Mouse (Mus musculus): ENCODE data around the gene Sirt7. TPM values are rescaled to one million over a fixed set of nuclear protein-coding genes. Genes with fewer than 3 reads are reported as not detected.

The Sirt7 gene
- polyA plus RNA-seq, 1 experiment from 2014 or later = 27.2 TPM

DNA sequence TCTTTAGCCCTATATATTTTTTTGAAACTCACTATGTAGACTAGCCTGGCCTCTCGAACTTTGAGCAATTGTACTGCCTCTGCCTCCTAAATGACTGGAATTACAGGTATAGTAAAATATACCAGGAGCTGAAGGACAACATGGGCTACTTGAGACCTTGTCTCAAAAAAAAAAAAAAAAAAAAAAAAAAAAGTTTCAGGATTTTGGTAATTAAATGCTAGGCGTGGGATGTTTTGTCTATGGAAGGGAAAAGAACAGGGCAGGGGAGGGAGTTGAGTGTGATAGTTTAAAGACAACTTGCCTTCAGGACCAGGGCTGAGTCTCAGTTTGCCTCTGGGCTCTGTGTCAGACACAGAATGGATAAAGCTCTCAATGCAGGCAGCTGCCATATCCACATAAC lies 50.0 kb downstream of the Sirt7 start:
- 86% methylated on average over 2 of the region's 2 CpGs for WGBS
- H3K27ac ChIP-seq = no peak overlapping the region
- no peak for DNase-seq (ENCODE audit: low spot score)
- no peaks in the 10 kb centered on the region for H3K9me3 ChIP-seq (replicated peaks)
- H3K27me3 ChIP-seq (ENCODE audit: low read depth, poor library complexity, severe bottlenecking) = no peaks in the 10 kb centered on the region
- H3K4me1 ChIP-seq = peaks cover 45% of the 10 kb centered on the region
- 0 out of 2 replicates have a peak overlapping the region, but pooled peaks have one; percentile 100 for H3K4me3 ChIP-seq
- peaks cover 55% of the 10 kb centered on the region for H3K36me3 ChIP-seq

DNA sequence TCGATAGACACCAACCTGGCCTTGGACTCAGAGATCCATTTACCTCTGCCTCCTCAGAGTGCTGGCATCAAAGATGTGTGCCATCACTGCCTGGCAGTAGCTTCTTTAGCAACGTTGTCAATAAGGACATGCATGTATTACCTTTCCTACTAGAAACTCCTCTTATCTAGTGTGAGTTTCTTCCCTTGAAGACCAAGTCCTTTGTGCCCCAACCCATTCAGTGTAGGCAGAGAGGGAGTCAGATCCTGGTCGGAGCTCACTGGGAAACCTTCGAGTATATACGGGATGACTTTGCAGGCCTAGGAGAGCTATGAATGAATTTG lies 50.8 kb downstream of the Sirt7 start:
- Histone ChIP-seq H3K9me3 (replicated peaks) (no peaks in the 10 kb centered on the region), H3K4me3 (peak overlapping the region; percentile 100), H3K27me3 (ENCODE audit: low read depth, poor library complexity, severe bottlenecking) (no peaks in the 10 kb centered on the region), H3K36me3 (peaks cover 55% of the 10 kb centered on the region), H3K27ac (peak overlapping the region; percentile 94), H3K4me1 (peaks cover 37% of the 10 kb centered on the region)
- 62% methylated on average over 5 of the region's 5 CpGs for WGBS
- DNase-seq (ENCODE audit: low spot score) = no peak

DNA sequence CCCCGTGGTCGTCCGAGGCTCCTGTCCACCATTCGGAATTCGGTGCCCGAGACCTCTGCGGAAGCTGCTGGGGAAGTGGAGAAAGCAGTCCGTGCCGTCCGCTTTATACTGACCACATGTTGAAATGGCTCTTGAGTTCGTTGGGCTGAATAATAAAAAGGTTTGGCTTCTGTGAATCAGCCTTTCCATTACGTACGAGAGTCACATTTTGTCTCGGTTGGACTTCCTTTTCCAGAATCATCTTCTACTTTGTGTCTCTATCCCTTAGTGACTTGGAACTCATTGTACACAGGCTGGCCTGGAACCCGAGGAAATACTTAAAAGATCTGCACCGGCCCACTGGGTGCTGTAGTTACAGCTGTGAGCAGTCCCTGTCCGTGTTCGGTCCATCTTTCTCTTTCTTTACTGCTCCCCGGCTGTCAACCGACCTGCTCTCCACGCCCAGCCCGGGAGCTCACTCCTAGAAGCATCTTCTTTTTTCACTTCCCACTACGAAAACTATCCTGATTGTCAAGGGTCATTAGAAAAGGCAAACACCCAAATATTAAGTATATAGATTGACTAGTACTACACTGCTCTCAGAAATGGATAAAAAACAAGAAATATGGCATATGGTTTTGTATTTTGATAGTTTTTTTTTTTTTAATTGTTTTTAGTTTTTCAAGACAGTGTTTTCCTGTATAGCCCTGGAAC lies 51.3 kb downstream of the Sirt7 start:
- H3K36me3 ChIP-seq = peaks cover 55% of the 10 kb centered on the region
- DNase-seq (ENCODE audit: low spot score) = peak; percentile 42

DNA sequence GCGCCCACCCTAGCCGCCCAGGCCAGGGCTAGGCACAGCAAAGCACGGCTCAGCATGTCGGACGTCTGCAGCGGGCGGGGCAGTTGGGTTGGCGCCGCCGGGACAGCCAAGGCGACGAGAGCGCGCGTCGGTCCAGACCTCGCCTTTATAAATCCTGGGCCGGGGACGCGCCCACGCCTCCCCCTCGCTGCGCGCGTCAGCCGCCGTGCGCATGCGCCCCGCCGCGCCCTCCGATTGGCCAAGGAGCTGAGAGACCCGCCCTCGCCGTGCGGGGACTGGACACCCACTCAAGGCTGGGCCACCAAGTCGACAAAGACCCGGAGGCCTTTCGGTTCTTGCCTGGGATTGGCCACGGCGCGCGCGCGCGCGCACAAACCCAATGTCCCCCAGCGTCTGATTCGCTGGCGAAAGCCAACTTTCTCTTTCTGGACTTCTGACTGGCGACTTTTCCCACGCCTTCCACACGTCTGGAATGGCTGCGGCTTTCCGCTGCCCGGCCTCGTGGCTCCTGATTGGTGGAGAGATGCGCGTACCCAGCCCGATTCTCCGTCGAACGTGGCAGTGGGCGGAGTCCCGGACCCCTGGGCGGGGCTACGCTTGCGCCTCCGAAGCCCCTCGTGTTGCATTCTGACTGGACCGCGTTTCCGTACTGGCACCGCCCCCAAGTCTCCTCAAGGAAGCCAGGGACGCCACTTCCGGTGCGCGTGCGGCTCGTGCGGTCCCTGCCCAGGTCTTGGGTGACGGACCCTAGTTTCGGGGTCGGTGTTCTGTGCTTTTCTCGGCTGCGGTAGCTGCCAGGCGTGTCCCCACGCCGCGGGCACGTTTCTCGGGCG lies 52.1 kb downstream of the Sirt7 start, which contains the start of gene P4hb:
P4hb (minus strand) TSS at position 502 of the 833 bp plus-strand sequence.
- Histone ChIP-seq H3K9me3 (replicated peaks) (no peaks in the 10 kb centered on the region), H3K4me1 (peaks cover 24% of the 10 kb centered on the region), H3K4me3 (peak within 1 kb of the TSS; percentile 100), H3K36me3 (peaks cover 55% of the 10 kb centered on the region), H3K27me3 (ENCODE audit: low read depth, poor library complexity, severe bottlenecking) (no peaks in the 10 kb centered on the region), H3K27ac (peak within 1 kb of the TSS; percentile 94)
- under 1% methylated on average over 94 of the region's 94 CpGs for WGBS
- DNase-seq (ENCODE audit: low spot score) = peak; percentile 99

More for the DNA sequence above, 51.3 kb downstream of the Sirt7 start:
- under 1% methylated on average over 23 of the region's 23 CpGs for WGBS
- peak overlapping the region; percentile 100 for H3K4me3 ChIP-seq
- H3K27ac ChIP-seq = peak overlapping the region; percentile 94
- H3K27me3 ChIP-seq (ENCODE audit: low read depth, poor library complexity, severe bottlenecking) = no peaks in the 10 kb centered on the region
- peaks cover 31% of the 10 kb centered on the region for H3K4me1 ChIP-seq
- no peaks in the 10 kb centered on the region for H3K9me3 ChIP-seq (replicated peaks)

DNA sequence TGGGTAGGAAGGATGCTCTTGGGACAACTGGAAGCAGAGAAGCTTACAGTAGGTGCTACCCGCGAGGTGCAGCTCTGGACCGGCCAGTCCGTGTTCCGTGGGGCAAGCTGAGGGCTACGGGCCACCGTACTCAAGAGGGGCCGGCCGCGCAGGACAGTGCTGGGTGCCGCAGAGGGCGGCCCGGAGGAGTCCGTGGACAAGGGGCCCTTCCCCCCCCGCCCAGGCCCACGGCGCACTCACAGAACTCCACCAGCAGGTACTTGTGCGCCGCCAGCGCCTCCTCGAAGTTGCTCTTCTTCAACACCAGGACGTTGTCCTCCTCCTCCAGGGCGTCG lies 52.7 kb downstream of the Sirt7 start:
- H3K27me3 ChIP-seq (ENCODE audit: low read depth, poor library complexity, severe bottlenecking) = no peaks in the 10 kb centered on the region
- DNase-seq (ENCODE audit: low spot score) = no peak
- H3K4me3 ChIP-seq = peak overlapping the region; percentile 100
- peaks cover 55% of the 10 kb centered on the region for H3K36me3 ChIP-seq
- peaks cover 21% of the 10 kb centered on the region for H3K4me1 ChIP-seq
- peak overlapping the region; percentile 94 for H3K27ac ChIP-seq
- no peaks in the 10 kb centered on the region for H3K9me3 ChIP-seq (replicated peaks)
- 0% methylated on average over 24 of the region's 24 CpGs for WGBS

DNA sequence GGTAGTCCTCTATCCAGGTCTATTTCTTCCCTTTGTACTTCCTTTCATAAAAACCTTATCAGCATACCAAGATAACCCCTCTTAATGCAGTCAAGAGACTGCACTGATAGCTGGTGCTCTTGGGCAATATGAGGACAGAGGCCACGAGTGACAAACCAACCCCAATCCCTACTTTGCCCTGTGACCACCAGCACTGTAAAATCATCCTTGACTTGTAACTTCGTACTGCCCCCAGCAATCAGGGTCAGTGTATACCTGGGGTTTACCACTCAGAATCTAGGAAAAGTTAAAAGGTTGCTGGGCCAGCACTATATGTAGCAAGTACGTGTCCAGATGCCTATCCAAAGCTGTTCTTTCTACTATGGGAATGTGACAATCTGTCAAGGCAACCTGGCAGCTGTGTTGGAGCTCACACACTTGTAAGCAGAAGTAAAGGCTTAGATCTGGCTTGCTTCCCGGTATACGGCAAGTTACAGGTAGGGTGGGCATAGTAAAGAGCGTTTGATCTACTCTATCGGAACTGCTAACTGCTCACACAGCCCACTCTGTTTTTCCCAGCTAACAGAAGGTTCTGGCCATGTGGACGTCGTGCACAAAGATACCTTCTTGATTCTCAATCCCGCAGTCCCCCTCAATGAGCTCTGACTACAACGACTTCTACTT lies 53.2 kb downstream of the Sirt7 start:
- Histone ChIP-seq H3K36me3 (peaks cover 55% of the 10 kb centered on the region), H3K27me3 (ENCODE audit: low read depth, poor library complexity, severe bottlenecking) (no peaks in the 10 kb centered on the region), H3K4me1 (peaks cover 21% of the 10 kb centered on the region), H3K4me3 (peak overlapping the region; percentile 100), H3K27ac (peak overlapping the region; percentile 94), H3K9me3 (replicated peaks) (no peaks in the 10 kb centered on the region)
- DNase-seq (ENCODE audit: low spot score) = peak; percentile 38
- WGBS = 15% methylated on average over 11 of the region's 11 CpGs

DNA sequence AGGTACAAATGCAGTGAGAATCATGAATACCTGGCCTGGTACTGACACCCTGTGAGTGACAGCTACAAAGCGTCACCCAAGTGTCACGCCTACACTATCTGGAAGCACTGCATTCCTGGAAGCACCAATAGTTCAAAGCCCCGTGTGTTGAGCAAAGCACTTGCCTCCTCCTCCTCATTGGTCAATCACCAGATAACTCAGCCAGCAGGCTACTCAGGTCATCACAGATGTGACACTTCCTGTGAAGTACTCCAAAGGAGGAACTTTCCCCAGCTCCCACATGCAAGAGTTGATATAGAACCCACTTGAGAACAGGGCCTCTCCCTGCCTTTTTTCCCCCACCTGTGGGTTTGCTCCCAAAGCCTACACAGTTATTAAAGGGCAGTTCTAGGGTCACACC lies 53.9 kb downstream of the Sirt7 start:
- Histone ChIP-seq H3K36me3 (peaks cover 57% of the 10 kb centered on the region), H3K4me1 (peaks cover 21% of the 10 kb centered on the region), H3K27ac (0 out of 2 replicates have a peak overlapping the region, but pooled peaks have one; percentile 94), H3K27me3 (ENCODE audit: low read depth, poor library complexity, severe bottlenecking) (no peaks in the 10 kb centered on the region), H3K4me3 (peak overlapping the region; percentile 100), H3K9me3 (replicated peaks) (no peaks in the 10 kb centered on the region)
- WGBS = 80% methylated on average over 3 of the region's 3 CpGs
- DNase-seq (ENCODE audit: low spot score) = no peak

Small RNA genes lying within 50 kb of the gene (microRNA-seq; reads per million reads assigned to microRNA genes)
- gene Mir6936 = not detected

Other genes starting within 250 kb of the Sirt7 start
- 34.2 and 40.6 TPM in 2 replicates for gene Faap100, start 246.5 kb downstream of the Sirt7 start, polyA plus RNA-seq (2016; fragmentation: Nextera tagmentation; extraction: Ambion mirVana)
- gene Nploc4, start 187.5 kb downstream of the Sirt7 start, polyA plus RNA-seq (2016; fragmentation: Nextera tagmentation; extraction: Ambion mirVana) = 55.7 and 56.8 TPM in 2 replicates
- not detected in 2 replicates for gene Tspan10, start 182.6 kb downstream of the Sirt7 start, polyA plus RNA-seq (2016; fragmentation: Nextera tagmentation; extraction: Ambion mirVana)
- 0.24 TPM in 1 of 2 replicates, not detected in the other for gene Pde6g, start 171.7 kb downstream of the Sirt7 start, polyA plus RNA-seq (2016; fragmentation: Nextera tagmentation; extraction: Ambion mirVana)
- gene Oxld1, start 167.2 kb downstream of the Sirt7 start, polyA plus RNA-seq (2016; fragmentation: Nextera tagmentation; extraction: Ambion mirVana) = 9.7 and 10.5 TPM in 2 replicates
- gene Ccdc137, start 167.1 kb downstream of the Sirt7 start, polyA plus RNA-seq (2016; fragmentation: Nextera tagmentation; extraction: Ambion mirVana) = 48.9 and 56.7 TPM in 2 replicates
- 54.2 and 65.6 TPM in 2 replicates for gene Arl16, start 157.6 kb downstream of the Sirt7 start, polyA plus RNA-seq (2016; fragmentation: Nextera tagmentation; extraction: Ambion mirVana)
- 187 and 250 TPM in 2 replicates for gene Mrpl12, start 140.6 kb downstream of the Sirt7 start, polyA plus RNA-seq (2016; fragmentation: Nextera tagmentation; extraction: Ambion mirVana)
- gene Slc25a10, start 133.4 kb downstream of the Sirt7 start, polyA plus RNA-seq (2016; fragmentation: Nextera tagmentation; extraction: Ambion mirVana) = 69.0 and 71.8 TPM in 2 replicates
- gene Gcgr, start 94.5 kb downstream of the Sirt7 start, polyA plus RNA-seq (2016; fragmentation: Nextera tagmentation; extraction: Ambion mirVana) = 0.26 and 1.1 TPM in 2 replicates
- 223 and 235 TPM in 2 replicates for gene Mcrip1, start 75.5 kb downstream of the Sirt7 start, polyA plus RNA-seq (2016; fragmentation: Nextera tagmentation; extraction: Ambion mirVana)
- 0.25 and 0.26 TPM in 2 replicates for gene Ppp1r27, start 74.1 kb downstream of the Sirt7 start, polyA plus RNA-seq (2016; fragmentation: Nextera tagmentation; extraction: Ambion mirVana)
- gene P4hb, start 52.0 kb downstream of the Sirt7 start, polyA plus RNA-seq (2016; fragmentation: Nextera tagmentation; extraction: Ambion mirVana) = 613 and 656 TPM in 2 replicates
- 742 and 814 TPM in 2 replicates for gene Arhgdia, start 43.6 kb downstream of the Sirt7 start, polyA plus RNA-seq (2016; fragmentation: Nextera tagmentation; extraction: Ambion mirVana)
- gene Alyref, start 26.9 kb downstream of the Sirt7 start, polyA plus RNA-seq (2016; fragmentation: Nextera tagmentation; extraction: Ambion mirVana) = 720 and 728 TPM in 2 replicates
- 201 and 207 TPM in 2 replicates for gene Anapc11, start 26.8 kb downstream of the Sirt7 start, polyA plus RNA-seq (2016; fragmentation: Nextera tagmentation; extraction: Ambion mirVana)
- 0.56 TPM in 1 of 2 replicates, not detected in the other for gene Npb, start 16.8 kb downstream of the Sirt7 start, polyA plus RNA-seq (2016; fragmentation: Nextera tagmentation; extraction: Ambion mirVana)
- gene Pcyt2, start 7.3 kb downstream of the Sirt7 start, polyA plus RNA-seq (2016; fragmentation: Nextera tagmentation; extraction: Ambion mirVana) = 161 and 169 TPM in 2 replicates
- 25.9 and 28.1 TPM in 2 replicates for gene Mafg, start 8.4 kb upstream of the Sirt7 start, polyA plus RNA-seq (2016; fragmentation: Nextera tagmentation; extraction: Ambion mirVana)
- gene Pycr1, start 18.5 kb upstream of the Sirt7 start, polyA plus RNA-seq (2016; fragmentation: Nextera tagmentation; extraction: Ambion mirVana) = 40.6 TPM in 2 replicates
- gene Myadml2, start 22.9 kb upstream of the Sirt7 start, polyA plus RNA-seq (2016; fragmentation: Nextera tagmentation; extraction: Ambion mirVana) = not detected in 2 replicates
- gene Notum, start 35.9 kb upstream of the Sirt7 start, polyA plus RNA-seq (2016; fragmentation: Nextera tagmentation; extraction: Ambion mirVana) = 9.1 and 10.1 TPM in 2 replicates
- gene Aspscr1, start 47.7 kb upstream of the Sirt7 start, polyA plus RNA-seq (2016; fragmentation: Nextera tagmentation; extraction: Ambion mirVana) = 166 and 171 TPM in 2 replicates
- gene Cenpx, start 88.5 kb upstream of the Sirt7 start, polyA plus RNA-seq (2016; fragmentation: Nextera tagmentation; extraction: Ambion mirVana) = 122 and 123 TPM in 2 replicates
- 52.8 and 60.8 TPM in 2 replicates for gene Lrrc45, start 88.7 kb upstream of the Sirt7 start, polyA plus RNA-seq (2016; fragmentation: Nextera tagmentation; extraction: Ambion mirVana)
- 25.4 and 28.8 TPM in 2 replicates for gene Rac3, start 96.2 kb upstream of the Sirt7 start, polyA plus RNA-seq (2016; fragmentation: Nextera tagmentation; extraction: Ambion mirVana)
- 14.0 and 15.9 TPM in 2 replicates for gene Dcxr, start 102.0 kb upstream of the Sirt7 start, polyA plus RNA-seq (2016; fragmentation: Nextera tagmentation; extraction: Ambion mirVana)
- gene Cbr2, start 106.9 kb upstream of the Sirt7 start, polyA plus RNA-seq (2016; fragmentation: Nextera tagmentation; extraction: Ambion mirVana) = 15.2 and 16.3 TPM in 2 replicates
- gene Hmga1b, start 137.6 kb upstream of the Sirt7 start, polyA plus RNA-seq (2016; fragmentation: Nextera tagmentation; extraction: Ambion mirVana) = 9.3 and 20.0 TPM in 2 replicates
- 35.7 and 40.4 TPM in 2 replicates for gene Rfng, start 159.0 kb upstream of the Sirt7 start, polyA plus RNA-seq (2016; fragmentation: Nextera tagmentation; extraction: Ambion mirVana)
- gene Gps1, start 159.0 kb upstream of the Sirt7 start, polyA plus RNA-seq (2016; fragmentation: Nextera tagmentation; extraction: Ambion mirVana) = 269 and 270 TPM in 2 replicates
- 122 and 136 TPM in 2 replicates for gene Dus1l, start 171.2 kb upstream of the Sirt7 start, polyA plus RNA-seq (2016; fragmentation: Nextera tagmentation; extraction: Ambion mirVana)
- 125 and 139 TPM in 2 replicates for gene Fasn, start 199.3 kb upstream of the Sirt7 start, polyA plus RNA-seq (2016; fragmentation: Nextera tagmentation; extraction: Ambion mirVana)